Comparison of ENCODE assay signal across 12 mouse cellular contexts in genomic region chr7:123235449-123235848, GRCm38 (mm10). TPM values are rescaled to one million over a fixed set of nuclear protein-coding genes. Genes with fewer than 3 reads are reported as not detected.
DNase-seq lines count a peak whose midpoint lies in the region; ATAC-seq lines count a peak whose summit lies in the region.
"Had no signal": no experiment of that assay in that cellular context is flagged by ENCODE, and none has a peak within 500 bp of the region (broad histone marks: within the 10 kb centered on the region; RNA-seq: fewer than 3 reads in every experiment).

No protein-coding gene starts in this region.

- no peaks in the 10 kb centered on the region for H3K9me3 ChIP-seq in forebrain, embryonic 14.5 days (replicated peaks; ENCODE audit: control insufficient read depth, low read length)
- H3K9me3 ChIP-seq in forebrain, embryonic 12.5 days, result no peaks in the 10 kb centered on the region
- H3K9me3 ChIP-seq in neural tube, embryonic 15.5 days (replicated peaks), result no peaks in the 10 kb centered on the region
- H3K9me3 ChIP-seq: embryonic facial prominence, embryonic 13.5 days; liver, embryonic 15.5 days had no signal

- 25% methylated on average over 4 of the region's 4 CpGs for WGBS in forebrain, embryonic 14.5 days
- 26% methylated on average over 4 of the region's 4 CpGs for WGBS in forebrain, embryonic 12.5 days
- 26% methylated on average over 4 of the region's 4 CpGs for WGBS in neural tube, embryonic 15.5 days

- DNase-seq in forebrain, embryonic 14.5 days (ENCODE audit: low spot score), result peak; percentile 20
- peak; percentile 51 for DNase-seq in neural tube, embryonic 10.5 days (ENCODE audit: extremely low spot score, low spot score)
- peak; percentile 62 for DNase-seq in embryo, embryonic 11 days
- DNase-seq in retina, postnatal 1 day, result peak; percentile 59
- no peak for DNase-seq in spleen, postnatal 36 days (ENCODE audit: low spot score in 2 of 2)
- no peak for DNase-seq in layer of hippocampus, postnatal 36 days
- DNase-seq: right cerebral cortex, postnatal 14 days had no signal

- H3K9ac ChIP-seq in forebrain, embryonic 14.5 days (ENCODE audit: low read length), result no peak overlapping the region
- no peak overlapping the region for H3K9ac ChIP-seq in forebrain, embryonic 12.5 days
- H3K9ac ChIP-seq in neural tube, embryonic 15.5 days (replicated peaks), result no peak overlapping the region
- H3K9ac ChIP-seq: embryonic facial prominence, embryonic 13.5 days; liver, embryonic 15.5 days had no signal

- ATAC-seq in forebrain, embryonic 14.5 days, result no peak
- ATAC-seq in forebrain, embryonic 12.5 days (ENCODE audit: low FRiP score), result no peak
- no peak for ATAC-seq in neural tube, embryonic 15.5 days (ENCODE audit: low FRiP score)

- no peaks in the 10 kb centered on the region for H3K4me1 ChIP-seq in forebrain, embryonic 14.5 days (ENCODE audit: control insufficient read depth, insufficient read depth, low read length)
- peaks cover 9% of the 10 kb centered on the region for H3K4me1 ChIP-seq in forebrain, embryonic 12.5 days
- H3K4me1 ChIP-seq in neural tube, embryonic 15.5 days, result peaks cover 5% of the 10 kb centered on the region; the same call in 1 of the 2 replicates
- H3K4me1 ChIP-seq: embryonic facial prominence, embryonic 13.5 days; liver, embryonic 15.5 days had no signal

- H3K4me3 ChIP-seq in forebrain, embryonic 14.5 days (ENCODE audit: low read depth, low read length), result no peak overlapping the region
- H3K4me3 ChIP-seq in forebrain, embryonic 12.5 days (replicated peaks), result no peak overlapping the region
- no peak overlapping the region for H3K4me3 ChIP-seq in neural tube, embryonic 15.5 days (replicated peaks)
- H3K4me3 ChIP-seq: embryonic facial prominence, embryonic 13.5 days; liver, embryonic 15.5 days had no signal

- H3K27ac ChIP-seq in forebrain, embryonic 14.5 days (ENCODE audit: low read depth, low read length), result no peak overlapping the region
- no peak overlapping the region for H3K27ac ChIP-seq in forebrain, embryonic 12.5 days
- H3K27ac ChIP-seq in neural tube, embryonic 15.5 days (replicated peaks), result no peak overlapping the region
- H3K27ac ChIP-seq: embryonic facial prominence, embryonic 13.5 days; liver, embryonic 15.5 days had no signal

- no peaks in the 10 kb centered on the region for H3K27me3 ChIP-seq in forebrain, embryonic 14.5 days (replicated peaks; ENCODE audit: control insufficient read depth, insufficient read depth, low read length)
- no peaks in the 10 kb centered on the region for H3K27me3 ChIP-seq in forebrain, embryonic 12.5 days
- H3K27me3 ChIP-seq in neural tube, embryonic 15.5 days (replicated peaks), result no peaks in the 10 kb centered on the region
- H3K27me3 ChIP-seq: embryonic facial prominence, embryonic 13.5 days; liver, embryonic 15.5 days had no signal

- no peaks in the 10 kb centered on the region for H3K36me3 ChIP-seq in forebrain, embryonic 14.5 days (ENCODE audit: control insufficient read depth, insufficient read depth, low read length)
- no peaks in the 10 kb centered on the region for H3K36me3 ChIP-seq in forebrain, embryonic 12.5 days (replicated peaks)
- H3K36me3 ChIP-seq in neural tube, embryonic 15.5 days, result no peaks in the 10 kb centered on the region
- H3K36me3 ChIP-seq: embryonic facial prominence, embryonic 13.5 days; liver, embryonic 15.5 days had no signal

- H3K4me2 ChIP-seq in forebrain, embryonic 14.5 days (ENCODE audit: low read length), result no peak overlapping the region
- H3K4me2 ChIP-seq in forebrain, embryonic 12.5 days, result no peak overlapping the region
- no peak overlapping the region for H3K4me2 ChIP-seq in neural tube, embryonic 15.5 days
- H3K4me2 ChIP-seq: embryonic facial prominence, embryonic 13.5 days; liver, embryonic 15.5 days had no signal

RNA-seq across cellular contexts. Expression of gene Slc5a11, which starts 20.9 kb away (rescaled TPM):
- polyA plus RNA-seq in forebrain, embryonic 14.5 days (2014; fragmentation: Nextera tagmentation; extraction: Ambion mirVana), result 0.37 TPM in 1 of 2 replicates, not detected in the other
- 0.11 and 0.13 TPM in 2 replicates for polyA plus RNA-seq in forebrain, embryonic 12.5 days (2016; fragmentation: Nextera tagmentation; extraction: Ambion mirVana)
- polyA plus RNA-seq in neural tube, embryonic 15.5 days (2015; fragmentation: Nextera tagmentation; extraction: Ambion mirVana), result 0.40 and 0.42 TPM in 2 replicates
- total RNA-seq in layer of hippocampus, postnatal 36 days (2021), result 1 to 10 TPM; 1.3 to 2.0 TPM
- total RNA-seq: heart, postnatal 36 days had no signal
- polyA plus RNA-seq: embryonic facial prominence, embryonic 13.5 days had no signal

Comparison
In these comparisons a context has a peak if more than half of its experiments do, and no peak if none do; other contexts are left out.
1. DNase-seq: peak in forebrain, embryonic 14.5 days (single experiment), neural tube, embryonic 10.5 days (single experiment), embryo, embryonic 11 days (single experiment) and retina, postnatal 1 day (single experiment); none in spleen, postnatal 36 days (0 of 2) and layer of hippocampus, postnatal 36 days (0 of 2).